Mouse (Mus musculus): ENCODE measurements around the gene Thumpd3.

Thumpd3 gene

GRCm38 (mm10) chr6:113046041-113046975 lies at the start of gene Thumpd3:
Gene Thumpd3, plus strand, starts transcription at chr6:113046225.
- DNase-seq (ENCODE audit: extremely low read depth, low read depth): peak; percentile 97

GRCm38 (mm10) chr6:112999199-112999598 lies 46.8 kb upstream of the Thumpd3 start:
- no peak for DNase-seq (ENCODE audit: extremely low read depth, low read depth)

- DNase-seq (ENCODE audit: extremely low read depth, low read depth): peak; percentile 82
Measured at GRCm38 (mm10) chr6:113000666-113001287, 45.2 kb upstream of the Thumpd3 start.

- peak; percentile 58 for DNase-seq (ENCODE audit: extremely low read depth, low read depth)
Measured at GRCm38 (mm10) chr6:113001719-113002118, 44.3 kb upstream of the Thumpd3 start.

GRCm38 (mm10) chr6:113003313-113004111 lies 42.5 kb upstream of the Thumpd3 start:
- DNase-seq (ENCODE audit: extremely low read depth, low read depth): no peak

- no peak for DNase-seq (ENCODE audit: extremely low read depth, low read depth)
Measured at GRCm38 (mm10) chr6:113006833-113007232, 39.2 kb upstream of the Thumpd3 start.

- DNase-seq (ENCODE audit: extremely low read depth, low read depth): no peak
Measured at GRCm38 (mm10) chr6:113011886-113012285, 34.1 kb upstream of the Thumpd3 start.

GRCm38 (mm10) chr6:113012495-113012941 lies 33.5 kb upstream of the Thumpd3 start:
- no peak for DNase-seq (ENCODE audit: extremely low read depth, low read depth)

GRCm38 (mm10) chr6:113013550-113013949 lies 32.5 kb upstream of the Thumpd3 start:
- DNase-seq (ENCODE audit: extremely low read depth, low read depth): no peak

- no peak for DNase-seq (ENCODE audit: extremely low read depth, low read depth)
Measured at GRCm38 (mm10) chr6:113017500-113018047, 28.5 kb upstream of the Thumpd3 start.

GRCm38 (mm10) chr6:113018139-113018538 lies 27.9 kb upstream of the Thumpd3 start:
- DNase-seq (ENCODE audit: extremely low read depth, low read depth): no peak

GRCm38 (mm10) chr6:113024866-113025265 lies 21.2 kb upstream of the Thumpd3 start:
- DNase-seq (ENCODE audit: extremely low read depth, low read depth): no peak

GRCm38 (mm10) chr6:113025774-113026173 lies 20.3 kb upstream of the Thumpd3 start:
- no peak for DNase-seq (ENCODE audit: extremely low read depth, low read depth)

- DNase-seq (ENCODE audit: extremely low read depth, low read depth): no peak
Measured at GRCm38 (mm10) chr6:113027446-113027845, 18.6 kb upstream of the Thumpd3 start.

- no peak for DNase-seq (ENCODE audit: extremely low read depth, low read depth)
Measured at GRCm38 (mm10) chr6:113029006-113029405, 17.0 kb upstream of the Thumpd3 start.

GRCm38 (mm10) chr6:113030553-113030952 lies 15.5 kb upstream of the Thumpd3 start:
- DNase-seq (ENCODE audit: extremely low read depth, low read depth): no peak

- no peak for DNase-seq (ENCODE audit: extremely low read depth, low read depth)
Measured at GRCm38 (mm10) chr6:113030970-113031660, 14.9 kb upstream of the Thumpd3 start.

- DNase-seq (ENCODE audit: extremely low read depth, low read depth): no peak
Measured at GRCm38 (mm10) chr6:113032121-113032520, 13.9 kb upstream of the Thumpd3 start.

GRCm38 (mm10) chr6:113033185-113033584 lies 12.8 kb upstream of the Thumpd3 start:
- DNase-seq (ENCODE audit: extremely low read depth, low read depth): no peak

GRCm38 (mm10) chr6:113034466-113034865 lies 11.6 kb upstream of the Thumpd3 start:
- no peak for DNase-seq (ENCODE audit: extremely low read depth, low read depth)

All from MEL-GATA-1-ER (cell line).